Mouse (Mus musculus): ENCODE results near the gene Kdelr1. TPM values are rescaled to one million over a fixed set of nuclear protein-coding genes. Genes with fewer than 3 reads are reported as not detected.
"Not testable (repeated sequence)": the region's sequence is repeated elsewhere in the genome, so short reads cannot be mapped to it uniquely, and the experiment has no call there.

Kdelr1 gene
- polyA plus RNA-seq, 1 experiment from 2014 or later: 90.6 TPM

DNA sequence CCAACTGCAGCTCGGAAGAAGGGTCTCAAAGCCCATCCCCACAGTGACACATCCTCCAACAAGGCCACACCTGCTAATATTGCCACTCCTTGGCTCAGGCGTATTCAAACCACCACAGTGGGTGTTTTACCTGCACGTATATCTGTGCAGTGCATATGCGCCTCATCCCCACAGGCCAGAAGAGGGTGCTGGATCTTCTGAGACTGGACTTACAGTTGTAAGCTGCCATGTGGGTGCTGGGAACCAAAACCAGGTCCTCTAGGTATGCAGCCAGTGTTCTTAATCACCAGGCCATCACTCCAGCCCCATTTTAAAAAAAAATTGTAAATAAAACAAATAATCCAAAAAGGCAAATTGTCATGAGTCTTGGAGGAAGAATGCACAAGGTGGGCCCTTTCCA lies 8.0 kb downstream of the Kdelr1 start:
- no peaks in the 10 kb centered on the region for H3K27me3 ChIP-seq (replicated peaks; ENCODE audit: control insufficient read depth, insufficient read depth, low read length)
- no peak overlapping the region for H3K27ac ChIP-seq (ENCODE audit: low read length)
- H3K4me2 ChIP-seq (ENCODE audit: low read depth, low read length): no peak overlapping the region
- no peak overlapping the region for H3K4me3 ChIP-seq (ENCODE audit: low read length)
- WGBS: 94% methylated on average over 4 of the region's 4 CpGs
- no peaks in the 10 kb centered on the region for H3K9me3 ChIP-seq (ENCODE audit: control insufficient read depth, low read length)
- H3K4me1 ChIP-seq (ENCODE audit: control insufficient read depth, insufficient read depth, low read length): no peaks in the 10 kb centered on the region
- no peak for ATAC-seq
- no peak overlapping the region for H3K9ac ChIP-seq (ENCODE audit: low read depth, low read length)
- peaks cover 44% of the 10 kb centered on the region for H3K36me3 ChIP-seq (ENCODE audit: control insufficient read depth, insufficient read depth, low read length)

DNA sequence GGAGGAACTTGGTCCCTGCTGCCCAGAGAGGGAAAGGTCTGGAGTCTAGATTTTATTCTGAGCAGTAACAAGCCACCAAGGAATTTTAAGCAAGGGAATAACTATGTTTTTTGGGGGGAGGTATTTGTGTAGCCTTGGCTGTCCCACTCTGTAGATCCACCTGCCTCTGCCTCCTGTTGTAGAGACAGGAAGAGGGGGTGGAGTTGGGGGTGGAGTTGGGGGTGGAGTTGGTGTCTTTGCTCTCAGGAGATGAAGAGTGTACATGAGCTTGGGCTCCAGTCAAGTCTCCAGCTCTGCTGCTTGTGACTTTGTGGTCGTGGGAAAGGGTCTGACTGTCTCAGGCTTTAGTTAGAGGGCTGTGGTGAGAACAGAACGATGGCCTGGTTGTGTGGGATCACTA lies 8.4 kb downstream of the Kdelr1 start:
- peaks cover 40% of the 10 kb centered on the region for H3K36me3 ChIP-seq (ENCODE audit: control insufficient read depth, insufficient read depth, low read length)
- no peak overlapping the region for H3K27ac ChIP-seq (ENCODE audit: low read length)
- H3K9me3 ChIP-seq (ENCODE audit: control insufficient read depth, low read length): no peaks in the 10 kb centered on the region
- no peaks in the 10 kb centered on the region for H3K4me1 ChIP-seq (ENCODE audit: control insufficient read depth, insufficient read depth, low read length)
- H3K4me3 ChIP-seq (ENCODE audit: low read length): no peak overlapping the region
- no peak overlapping the region for H3K9ac ChIP-seq (ENCODE audit: low read depth, low read length)
- WGBS: 95% methylated on average over 2 of the region's 2 CpGs
- no peak for ATAC-seq
- no peak overlapping the region for H3K4me2 ChIP-seq (ENCODE audit: low read depth, low read length)
- H3K27me3 ChIP-seq (replicated peaks; ENCODE audit: control insufficient read depth, insufficient read depth, low read length): no peaks in the 10 kb centered on the region

DNA sequence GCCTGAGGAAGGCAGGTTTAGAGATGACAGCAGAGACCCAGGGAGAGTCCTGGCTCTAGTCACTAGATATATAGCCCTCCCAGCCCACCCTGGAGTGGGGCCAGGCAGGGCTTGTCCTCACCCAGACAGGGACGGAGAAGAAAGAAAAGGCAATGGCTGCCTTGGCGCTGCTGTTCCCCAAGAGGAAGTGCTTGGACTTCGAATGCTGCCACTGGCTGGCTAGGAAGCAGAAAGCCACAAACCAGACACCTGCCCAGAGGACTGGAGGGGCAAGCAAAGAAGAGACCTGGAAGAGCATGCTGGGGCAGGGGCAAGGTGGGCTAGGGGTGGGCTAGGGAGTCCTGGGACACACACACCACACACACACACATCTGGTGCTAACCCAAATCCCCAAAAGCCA lies 14.7 kb downstream of the Kdelr1 start:
- WGBS: 45% methylated on average over 3 of the region's 3 CpGs
- Histone ChIP-seq H3K9ac (ENCODE audit: low read depth, low read length) (no peak overlapping the region; the same call in 1 of the 2 replicates), H3K27me3 (replicated peaks; ENCODE audit: control insufficient read depth, insufficient read depth, low read length) (no peaks in the 10 kb centered on the region), H3K9me3 (ENCODE audit: control insufficient read depth, low read length) (no peaks in the 10 kb centered on the region), H3K36me3 (ENCODE audit: control insufficient read depth, insufficient read depth, low read length) (peaks cover 10% of the 10 kb centered on the region), H3K4me2 (ENCODE audit: low read depth, low read length) (no peak overlapping the region), H3K4me1 (ENCODE audit: control insufficient read depth, insufficient read depth, low read length) (no peaks in the 10 kb centered on the region), H3K4me3 (ENCODE audit: low read length) (no peak overlapping the region), H3K27ac (ENCODE audit: low read length) (no peak overlapping the region)
- ATAC-seq: 0 out of 2 replicates have a peak, but pooled peaks have one; percentile 24

DNA sequence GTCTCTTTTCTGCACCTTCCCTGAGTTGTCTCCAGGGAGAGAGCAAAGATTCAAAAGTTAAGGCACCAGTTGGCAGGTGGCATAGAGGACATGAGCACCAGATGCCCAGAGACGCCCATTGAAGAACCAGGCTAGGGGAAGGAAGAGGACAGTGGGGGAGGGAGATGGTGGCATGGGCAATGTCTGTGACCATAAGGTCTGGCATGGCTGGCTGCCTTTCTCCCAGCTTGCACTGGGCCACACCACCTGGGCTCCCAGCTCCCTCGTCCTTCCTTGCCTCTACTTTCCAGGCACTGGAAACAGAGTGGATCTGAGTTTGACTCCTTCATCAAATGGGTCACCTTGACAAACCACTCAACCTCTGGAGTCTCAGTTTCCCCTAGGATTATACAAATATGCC lies 20.1 kb downstream of the Kdelr1 start:
- Histone ChIP-seq H3K27ac (ENCODE audit: low read length) (no peak overlapping the region), H3K9me3 (ENCODE audit: control insufficient read depth, low read length) (no peaks in the 10 kb centered on the region), H3K4me2 (ENCODE audit: low read depth, low read length) (no peak overlapping the region), H3K27me3 (replicated peaks; ENCODE audit: control insufficient read depth, insufficient read depth, low read length) (no peaks in the 10 kb centered on the region), H3K36me3 (ENCODE audit: control insufficient read depth, insufficient read depth, low read length) (no peaks in the 10 kb centered on the region), H3K9ac (ENCODE audit: low read depth, low read length) (no peak overlapping the region), H3K4me3 (ENCODE audit: low read length) (no peak overlapping the region), H3K4me1 (ENCODE audit: control insufficient read depth, insufficient read depth, low read length) (peaks cover 3% of the 10 kb centered on the region; the same call in 1 of the 2 replicates)
- 75% methylated on average over 2 of the region's 2 CpGs for WGBS
- no peak for ATAC-seq

DNA sequence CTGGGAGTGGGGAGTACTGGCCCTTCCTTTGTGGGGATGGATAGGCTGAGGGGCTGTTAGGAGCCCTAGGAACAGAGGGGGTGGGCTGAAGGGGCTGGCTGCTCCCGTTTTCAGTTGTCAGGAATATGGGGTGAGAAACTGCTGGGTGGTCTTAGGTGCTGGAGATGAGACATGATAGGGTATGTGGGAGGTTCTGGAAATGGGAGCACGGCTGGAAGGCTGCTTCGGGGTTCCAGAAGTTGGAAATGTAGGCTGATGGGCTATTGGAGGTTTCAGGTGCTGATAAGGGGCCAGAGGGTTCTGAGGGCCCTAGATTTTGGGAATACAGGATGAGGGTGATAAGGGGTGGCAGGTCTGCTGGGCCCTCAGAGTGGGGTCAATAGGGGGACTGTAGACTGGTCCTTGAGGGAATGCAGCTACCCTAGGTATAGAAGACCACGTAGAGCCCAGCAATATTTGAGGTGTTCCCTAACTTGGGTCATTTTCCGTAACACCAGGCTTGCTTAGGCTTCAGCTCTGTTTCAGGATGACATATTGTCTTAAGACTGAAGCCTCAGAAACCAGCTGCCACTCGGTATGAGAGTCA lies 23.5 kb downstream of the Kdelr1 start:
- peak overlapping the region; percentile 51; the same call in 1 of the 2 replicates for H3K4me3 ChIP-seq (ENCODE audit: low read length)
- H3K9me3 ChIP-seq (ENCODE audit: control insufficient read depth, low read length): no peaks in the 10 kb centered on the region
- H3K27ac ChIP-seq (ENCODE audit: low read length): no peak overlapping the region
- ATAC-seq: peak; percentile 5
- peaks cover 7% of the 10 kb centered on the region; the same call in 1 of the 2 replicates for H3K4me1 ChIP-seq (ENCODE audit: control insufficient read depth, insufficient read depth, low read length)
- H3K4me2 ChIP-seq (ENCODE audit: low read depth, low read length): peak overlapping the region; percentile 95
- whole genome bisulfite sequencing: 77% methylated on average over 6 of the region's 6 CpGs
- no peaks in the 10 kb centered on the region for H3K27me3 ChIP-seq (replicated peaks; ENCODE audit: control insufficient read depth, insufficient read depth, low read length)
- H3K9ac ChIP-seq (ENCODE audit: low read depth, low read length): no peak overlapping the region
- no peaks in the 10 kb centered on the region for H3K36me3 ChIP-seq (ENCODE audit: control insufficient read depth, insufficient read depth, low read length)

DNA sequence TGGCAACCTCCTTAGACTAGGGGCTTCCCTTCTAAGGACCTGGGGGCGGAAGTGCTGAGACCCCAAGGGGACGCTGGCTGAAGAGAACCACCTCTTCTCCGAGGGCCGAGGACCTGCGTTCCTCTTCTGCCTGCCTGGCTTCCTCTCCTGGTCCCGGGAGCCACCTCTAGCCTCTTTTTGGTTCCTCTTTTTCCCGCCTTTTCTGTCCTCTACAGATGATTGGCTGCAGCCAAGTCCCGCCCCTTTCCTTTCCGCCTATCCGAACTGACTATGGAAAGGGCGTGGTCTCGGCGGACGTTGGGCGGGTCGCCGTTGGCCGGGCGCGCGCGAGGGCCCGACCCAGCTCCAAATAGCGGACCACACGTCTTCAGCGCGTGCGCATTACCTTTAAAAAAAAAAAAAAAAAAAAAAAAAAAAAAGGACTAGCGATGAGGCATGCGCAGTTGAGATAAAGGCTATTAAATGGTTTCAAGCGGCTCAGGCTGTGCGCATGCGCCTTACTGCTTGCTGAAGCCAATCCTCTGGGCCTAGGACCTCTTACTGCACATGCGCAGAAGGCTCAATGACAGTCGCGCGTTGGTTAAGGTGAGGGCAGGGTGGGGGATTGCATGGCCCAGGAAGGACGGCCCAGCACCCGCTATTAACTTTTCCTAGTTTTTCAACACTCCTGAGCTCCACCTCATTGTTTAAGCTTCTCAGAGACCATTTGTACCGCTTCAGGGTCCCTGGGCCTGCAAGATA lies 24.1 kb downstream of the Kdelr1 start, which contains the start of the genes Syngr4 and Tmem143:
Gene Syngr4 (minus strand): TSS at position 198 of the 741 bp plus-strand sequence.
Gene Tmem143 (plus strand): TSS at position 425 of the 741 bp plus-strand sequence.
- Histone ChIP-seq H3K36me3 (ENCODE audit: control insufficient read depth, insufficient read depth, low read length) (no peaks in the 10 kb centered on the region), H3K9ac (ENCODE audit: low read depth, low read length) (peak within 1 kb of the TSS; percentile 73), H3K4me3 (ENCODE audit: low read length) (peak within 1 kb of the TSS; percentile 51), H3K4me2 (ENCODE audit: low read depth, low read length) (peak within 1 kb of the TSS; percentile 95), H3K9me3 (ENCODE audit: control insufficient read depth, low read length) (no peaks in the 10 kb centered on the region), H3K27ac (ENCODE audit: low read length) (peak within 1 kb of the TSS; percentile 87), H3K27me3 (replicated peaks; ENCODE audit: control insufficient read depth, insufficient read depth, low read length) (no peaks in the 10 kb centered on the region), H3K4me1 (ENCODE audit: control insufficient read depth, insufficient read depth, low read length) (peaks cover 7% of the 10 kb centered on the region; the same call in 1 of the 2 replicates)
- WGBS: under 1% methylated on average over 40 of the region's 40 CpGs
- ATAC-seq: peak; percentile 87

DNA sequence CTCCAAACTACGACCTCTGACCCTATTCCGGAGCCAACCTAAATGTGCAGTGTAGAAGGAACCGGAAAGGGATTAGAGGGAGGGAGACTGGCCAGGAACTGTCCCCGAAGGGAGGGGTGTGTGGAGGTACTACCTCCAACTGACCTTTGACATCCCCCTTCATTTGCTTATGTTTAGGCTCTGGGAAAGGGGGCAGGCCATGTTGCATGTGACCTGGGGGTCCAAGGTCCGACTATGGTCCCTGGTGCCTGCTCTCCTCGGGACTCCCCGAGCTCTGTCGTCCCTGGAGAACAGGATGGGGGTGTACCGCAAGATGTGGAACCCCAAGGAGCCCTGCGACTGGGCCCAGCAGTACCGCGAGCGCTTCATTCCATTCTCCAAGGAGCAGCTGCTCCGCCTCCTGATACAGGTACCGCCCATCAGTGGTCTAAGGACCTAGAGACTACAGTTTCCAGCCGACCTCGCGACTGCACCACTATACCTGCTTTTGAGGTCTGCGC lies 24.7 kb downstream of the Kdelr1 start:
- peak overlapping the region; percentile 95 for H3K4me2 ChIP-seq (ENCODE audit: low read depth, low read length)
- no peaks in the 10 kb centered on the region for H3K36me3 ChIP-seq (ENCODE audit: control insufficient read depth, insufficient read depth, low read length)
- H3K9me3 ChIP-seq (ENCODE audit: control insufficient read depth, low read length): no peaks in the 10 kb centered on the region
- peaks cover 7% of the 10 kb centered on the region; the same call in 1 of the 2 replicates for H3K4me1 ChIP-seq (ENCODE audit: control insufficient read depth, insufficient read depth, low read length)
- H3K4me3 ChIP-seq (ENCODE audit: low read length): peak overlapping the region; percentile 51
- peak overlapping the region; percentile 87 for H3K27ac ChIP-seq (ENCODE audit: low read length)
- under 1% methylated on average over 19 of the region's 19 CpGs for WGBS
- peak; percentile 83 for ATAC-seq
- no peaks in the 10 kb centered on the region for H3K27me3 ChIP-seq (replicated peaks; ENCODE audit: control insufficient read depth, insufficient read depth, low read length)
- peak overlapping the region; percentile 73 for H3K9ac ChIP-seq (ENCODE audit: low read depth, low read length)

DNA sequence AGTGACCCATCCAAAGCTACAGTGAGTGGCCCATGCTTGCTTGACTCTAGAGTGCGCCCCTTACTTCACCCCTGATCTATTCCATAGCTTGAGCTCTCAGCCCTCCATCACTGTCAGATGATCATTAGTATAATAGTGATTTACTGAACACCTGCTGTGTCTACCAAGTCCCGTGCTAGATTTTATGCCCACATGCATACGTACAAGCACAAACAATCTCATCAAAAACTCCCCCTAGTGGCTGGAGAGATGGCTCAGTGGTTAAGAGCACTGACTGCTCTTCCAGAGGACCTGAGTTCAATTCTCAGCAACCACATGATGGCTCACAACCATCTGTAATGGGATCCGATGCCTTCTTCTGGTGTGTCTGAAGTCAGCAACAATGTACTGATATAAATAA lies 25.6 kb downstream of the Kdelr1 start:
- H3K36me3 ChIP-seq (ENCODE audit: control insufficient read depth, insufficient read depth, low read length); ATAC-seq; H3K9me3 ChIP-seq (ENCODE audit: control insufficient read depth, low read length); H3K27me3 ChIP-seq (replicated peaks; ENCODE audit: control insufficient read depth, insufficient read depth, low read length); H3K9ac ChIP-seq (ENCODE audit: low read depth, low read length); H3K27ac ChIP-seq (ENCODE audit: low read length); H3K4me1 ChIP-seq (ENCODE audit: control insufficient read depth, insufficient read depth, low read length): not testable (repeated sequence)
- peak overlapping the region; percentile 95 for H3K4me2 ChIP-seq (ENCODE audit: low read depth, low read length)
- 62% methylated on average over 4 of the region's 4 CpGs for WGBS
- H3K4me3 ChIP-seq (ENCODE audit: low read length): peak overlapping the region; percentile 51

DNA sequence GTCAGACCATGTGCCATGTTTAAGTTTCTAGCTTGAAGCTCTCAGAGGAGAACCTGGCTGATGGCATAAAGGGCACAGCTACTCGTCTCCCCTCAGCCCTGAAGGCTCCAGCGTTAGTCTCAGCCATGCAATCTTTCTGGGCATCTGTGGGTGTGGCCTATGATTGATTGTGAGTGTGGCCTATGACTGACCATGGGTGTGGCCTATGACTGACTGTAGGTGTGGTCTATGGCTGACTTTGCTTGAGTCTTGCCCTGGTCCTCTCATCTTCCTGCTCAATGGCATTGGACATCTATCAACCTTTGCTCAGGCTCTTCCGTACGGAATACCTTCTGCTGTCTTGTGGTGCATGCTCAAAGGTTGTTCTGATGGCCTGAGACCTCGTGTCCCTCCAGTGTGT lies 29.0 kb downstream of the Kdelr1 start:
- Histone ChIP-seq H3K4me3 (ENCODE audit: low read length) (no peak overlapping the region), H3K27me3 (replicated peaks; ENCODE audit: control insufficient read depth, insufficient read depth, low read length) (no peaks in the 10 kb centered on the region), H3K27ac (ENCODE audit: low read length) (no peak overlapping the region), H3K36me3 (ENCODE audit: control insufficient read depth, insufficient read depth, low read length) (no peaks in the 10 kb centered on the region), H3K4me2 (ENCODE audit: low read depth, low read length) (no peak overlapping the region), H3K9ac (ENCODE audit: low read depth, low read length) (no peak overlapping the region), H3K9me3 (ENCODE audit: control insufficient read depth, low read length) (no peaks in the 10 kb centered on the region), H3K4me1 (ENCODE audit: control insufficient read depth, insufficient read depth, low read length) (0 out of 2 replicates have a peak, but pooled peaks cover 3% of the 10 kb centered on the region)
- 39% methylated on average over 5 of the region's 5 CpGs for WGBS
- no peak for ATAC-seq
